Mouse (Mus musculus): Measurements from ENCODE around the gene Smyd4. TPM values are rescaled to one million over a fixed set of nuclear protein-coding genes. Genes with fewer than 3 reads are reported as not detected.

Gene Smyd4
- polyA plus RNA-seq, 1 experiment: 7.2 TPM

GRCm38 (mm10) chr11:75403301-75404052, 55.2 kb downstream of the Smyd4 start:
- Histone ChIP-seq H3K36me3 (ENCODE audit: control insufficient read depth, insufficient read depth, low read length) (no peaks in the 10 kb centered on the region), H3K4me1 (ENCODE audit: control insufficient read depth, insufficient read depth, low read length) (peaks cover 9% of the 10 kb centered on the region), H3K27me3 (replicated peaks; ENCODE audit: control insufficient read depth, insufficient read depth, low read length) (no peaks in the 10 kb centered on the region), H3K27ac (ENCODE audit: insufficient read depth, low read depth, low read length) (peak overlapping the region; percentile 64), H3K4me3 (ENCODE audit: insufficient read depth, low read depth, low read length) (no peak overlapping the region)
- DNase-seq: no peak
- TF ChIP-seq POLR2A (IDR thresholded peaks at IDR 0.05; ENCODE audit: low read depth, low read length): no peak
- TF ChIP-seq CTCF (conservative IDR thresholded peaks at IDR 0.05; ENCODE audit: insufficient read depth, insufficient read length, low read depth, low read length): no peak
- 64% methylated on average over 6 of the region's 6 CpGs for WGBS

- Histone ChIP-seq H3K4me3 (ENCODE audit: insufficient read depth, low read depth, low read length) (no peak overlapping the region), H3K4me1 (ENCODE audit: control insufficient read depth, insufficient read depth, low read length) (peaks cover 13% of the 10 kb centered on the region), H3K36me3 (ENCODE audit: control insufficient read depth, insufficient read depth, low read length) (no peaks in the 10 kb centered on the region), H3K27me3 (replicated peaks; ENCODE audit: control insufficient read depth, insufficient read depth, low read length) (no peaks in the 10 kb centered on the region), H3K27ac (ENCODE audit: insufficient read depth, low read depth, low read length) (no peak overlapping the region)
- 97% methylated on average over 6 of the region's 6 CpGs for WGBS
- no peak for DNase-seq
- no peak for TF ChIP-seq CTCF (conservative IDR thresholded peaks at IDR 0.05; ENCODE audit: insufficient read depth, insufficient read length, low read depth, low read length)
- no peak for TF ChIP-seq POLR2A (IDR thresholded peaks at IDR 0.05; ENCODE audit: low read depth, low read length)
Measured at GRCm38 (mm10) chr11:75404801-75405200, 56.6 kb downstream of the Smyd4 start.

DNA sequence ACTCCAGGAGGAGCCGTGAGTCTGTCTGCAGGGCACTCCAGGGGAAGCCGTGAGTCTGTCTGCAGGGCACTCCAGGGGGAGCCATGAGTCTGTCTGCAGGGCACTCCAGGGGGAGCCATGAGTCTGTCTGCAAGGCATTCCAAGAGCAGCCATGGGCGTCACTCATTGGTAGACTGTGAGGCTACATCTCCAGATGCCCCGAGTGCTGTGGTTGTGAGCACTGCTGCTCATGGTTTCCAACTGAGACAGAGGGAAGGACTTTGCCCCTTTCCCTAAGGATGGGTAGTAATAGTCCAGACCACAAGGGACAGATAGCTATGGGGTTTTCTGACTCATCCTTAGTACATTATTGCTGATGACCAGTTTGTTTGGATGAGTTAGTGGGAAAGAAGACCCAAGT, 57.9 kb downstream of the Smyd4 start:
- H3K27ac ChIP-seq (ENCODE audit: insufficient read depth, low read depth, low read length): no peak overlapping the region
- H3K4me3 ChIP-seq (ENCODE audit: insufficient read depth, low read depth, low read length): no peak overlapping the region
- no peaks in the 10 kb centered on the region for H3K36me3 ChIP-seq (ENCODE audit: control insufficient read depth, insufficient read depth, low read length)
- DNase-seq: no peak
- no peak for TF ChIP-seq POLR2A (IDR thresholded peaks at IDR 0.05; ENCODE audit: low read depth, low read length)
- no peak for TF ChIP-seq CTCF (conservative IDR thresholded peaks at IDR 0.05; ENCODE audit: insufficient read depth, insufficient read length, low read depth, low read length)
- WGBS: 55% methylated on average over 4 of the region's 4 CpGs
- H3K27me3 ChIP-seq (replicated peaks; ENCODE audit: control insufficient read depth, insufficient read depth, low read length): no peaks in the 10 kb centered on the region
- peaks cover 21% of the 10 kb centered on the region for H3K4me1 ChIP-seq (ENCODE audit: control insufficient read depth, insufficient read depth, low read length)

- TF ChIP-seq CTCF (conservative IDR thresholded peaks at IDR 0.05; ENCODE audit: insufficient read depth, insufficient read length, low read depth, low read length) (peak; percentile 76), POLR2A (IDR thresholded peaks at IDR 0.05; ENCODE audit: low read depth, low read length) (no peak)
- H3K27me3 ChIP-seq (replicated peaks; ENCODE audit: control insufficient read depth, insufficient read depth, low read length): no peaks in the 10 kb centered on the region
- no peak overlapping the region for H3K4me3 ChIP-seq (ENCODE audit: insufficient read depth, low read depth, low read length)
- DNase-seq: peak; percentile 68
- peaks cover 21% of the 10 kb centered on the region for H3K4me1 ChIP-seq (ENCODE audit: control insufficient read depth, insufficient read depth, low read length)
- no peak overlapping the region for H3K27ac ChIP-seq (ENCODE audit: insufficient read depth, low read depth, low read length)
- 52% methylated on average over 3 of the region's 3 CpGs for WGBS
- H3K36me3 ChIP-seq (ENCODE audit: control insufficient read depth, insufficient read depth, low read length): no peaks in the 10 kb centered on the region
Measured at GRCm38 (mm10) chr11:75406865-75407264, 58.6 kb downstream of the Smyd4 start.

- no peaks in the 10 kb centered on the region for H3K27me3 ChIP-seq (replicated peaks; ENCODE audit: control insufficient read depth, insufficient read depth, low read length)
- WGBS: 40% methylated on average over 17 of the region's 17 CpGs
- H3K36me3 ChIP-seq (ENCODE audit: control insufficient read depth, insufficient read depth, low read length): no peaks in the 10 kb centered on the region
- peak overlapping the region; percentile 20; the same call in 1 of the 2 replicates for H3K27ac ChIP-seq (ENCODE audit: insufficient read depth, low read depth, low read length)
- H3K4me1 ChIP-seq (ENCODE audit: control insufficient read depth, insufficient read depth, low read length): peaks cover 12% of the 10 kb centered on the region; the same call in 1 of the 2 replicates
- H3K4me3 ChIP-seq (ENCODE audit: insufficient read depth, low read depth, low read length): no peak overlapping the region
- TF ChIP-seq CTCF (conservative IDR thresholded peaks at IDR 0.05; ENCODE audit: insufficient read depth, insufficient read length, low read depth, low read length) (no peak), POLR2A (IDR thresholded peaks at IDR 0.05; ENCODE audit: low read depth, low read length) (no peak)
- peak; percentile 59 for DNase-seq
Measured at GRCm38 (mm10) chr11:75409679-75410575, 61.7 kb downstream of the Smyd4 start.

DNA sequence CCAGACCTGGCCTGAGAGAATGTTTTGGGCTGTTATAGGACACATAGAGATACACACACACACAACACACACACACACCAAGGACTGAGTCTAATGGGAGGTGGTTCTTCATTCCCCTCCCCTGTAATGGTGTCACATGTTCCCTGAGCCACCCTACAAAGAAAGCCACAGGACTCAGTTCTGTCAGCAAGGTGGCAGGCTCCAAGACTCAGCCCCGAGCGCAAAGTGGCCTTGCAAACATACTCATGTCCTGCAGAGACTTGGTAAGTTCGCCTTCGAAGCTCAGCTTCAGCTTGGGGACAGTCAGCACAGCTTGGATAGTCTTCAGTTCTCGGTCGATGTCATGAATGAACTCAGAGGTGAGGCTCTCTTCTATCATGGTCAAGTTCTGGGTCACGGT, 62.4 kb downstream of the Smyd4 start:
- no peak overlapping the region for H3K27ac ChIP-seq (ENCODE audit: insufficient read depth, low read depth, low read length)
- H3K4me3 ChIP-seq (ENCODE audit: insufficient read depth, low read depth, low read length): no peak overlapping the region
- no peaks in the 10 kb centered on the region for H3K27me3 ChIP-seq (replicated peaks; ENCODE audit: control insufficient read depth, insufficient read depth, low read length)
- no peaks in the 10 kb centered on the region for H3K36me3 ChIP-seq (ENCODE audit: control insufficient read depth, insufficient read depth, low read length)
- DNase-seq: no peak
- TF ChIP-seq POLR2A (IDR thresholded peaks at IDR 0.05; ENCODE audit: low read depth, low read length) (no peak), CTCF (conservative IDR thresholded peaks at IDR 0.05; ENCODE audit: insufficient read depth, insufficient read length, low read depth, low read length) (no peak)
- 83% methylated on average over 7 of the region's 7 CpGs for WGBS
- peaks cover 12% of the 10 kb centered on the region; the same call in 1 of the 2 replicates for H3K4me1 ChIP-seq (ENCODE audit: control insufficient read depth, insufficient read depth, low read length)

DNA sequence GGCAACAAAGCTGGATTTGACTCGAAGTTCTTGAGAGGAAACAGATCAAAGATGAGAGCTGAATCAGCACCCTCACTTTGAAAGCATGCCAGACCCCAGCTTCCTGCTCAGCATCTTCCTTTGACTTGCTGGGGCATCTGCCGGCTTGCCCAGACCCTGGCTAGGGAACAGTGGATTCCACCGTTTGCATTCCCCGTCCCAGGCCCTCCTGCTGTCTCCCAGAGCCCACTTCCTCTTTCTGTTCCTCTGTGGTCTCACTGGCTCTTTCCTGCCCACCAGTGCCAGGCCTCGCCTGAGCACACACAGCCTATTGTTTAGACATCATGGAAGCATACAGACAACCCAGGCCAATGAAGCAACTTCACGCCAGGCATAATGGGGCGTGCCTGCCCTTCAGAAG, 66.9 kb downstream of the Smyd4 start:
- 45% methylated on average over 7 of the region's 7 CpGs for WGBS
- DNase-seq: no peak

More for the DNA sequence above, 66.9 kb downstream of the Smyd4 start:
- Histone ChIP-seq H3K4me1 (ENCODE audit: control insufficient read depth, insufficient read depth, low read length) (peaks cover 5% of the 10 kb centered on the region; the same call in 1 of the 2 replicates), H3K4me3 (ENCODE audit: insufficient read depth, low read depth, low read length) (no peak overlapping the region), H3K27ac (ENCODE audit: insufficient read depth, low read depth, low read length) (no peak overlapping the region), H3K36me3 (ENCODE audit: control insufficient read depth, insufficient read depth, low read length) (no peaks in the 10 kb centered on the region), H3K27me3 (replicated peaks; ENCODE audit: control insufficient read depth, insufficient read depth, low read length) (no peaks in the 10 kb centered on the region)
- TF ChIP-seq POLR2A (IDR thresholded peaks at IDR 0.05; ENCODE audit: low read depth, low read length) (no peak), CTCF (conservative IDR thresholded peaks at IDR 0.05; ENCODE audit: insufficient read depth, insufficient read length, low read depth, low read length) (no peak)

Measured in kidney, adult 2 months (tissue).